Mouse (Mus musculus): ENCODE data around the gene Irgm1. TPM values are rescaled to one million over a fixed set of nuclear protein-coding genes. Genes with fewer than 3 reads are reported as not detected.
"Not testable (repeated sequence)": the region's sequence is repeated elsewhere in the genome, so short reads cannot be mapped to it uniquely, and the experiment has no call there.

The Irgm1 gene
- polyA plus RNA-seq, 1 experiment, result 0.78 TPM

DNA sequence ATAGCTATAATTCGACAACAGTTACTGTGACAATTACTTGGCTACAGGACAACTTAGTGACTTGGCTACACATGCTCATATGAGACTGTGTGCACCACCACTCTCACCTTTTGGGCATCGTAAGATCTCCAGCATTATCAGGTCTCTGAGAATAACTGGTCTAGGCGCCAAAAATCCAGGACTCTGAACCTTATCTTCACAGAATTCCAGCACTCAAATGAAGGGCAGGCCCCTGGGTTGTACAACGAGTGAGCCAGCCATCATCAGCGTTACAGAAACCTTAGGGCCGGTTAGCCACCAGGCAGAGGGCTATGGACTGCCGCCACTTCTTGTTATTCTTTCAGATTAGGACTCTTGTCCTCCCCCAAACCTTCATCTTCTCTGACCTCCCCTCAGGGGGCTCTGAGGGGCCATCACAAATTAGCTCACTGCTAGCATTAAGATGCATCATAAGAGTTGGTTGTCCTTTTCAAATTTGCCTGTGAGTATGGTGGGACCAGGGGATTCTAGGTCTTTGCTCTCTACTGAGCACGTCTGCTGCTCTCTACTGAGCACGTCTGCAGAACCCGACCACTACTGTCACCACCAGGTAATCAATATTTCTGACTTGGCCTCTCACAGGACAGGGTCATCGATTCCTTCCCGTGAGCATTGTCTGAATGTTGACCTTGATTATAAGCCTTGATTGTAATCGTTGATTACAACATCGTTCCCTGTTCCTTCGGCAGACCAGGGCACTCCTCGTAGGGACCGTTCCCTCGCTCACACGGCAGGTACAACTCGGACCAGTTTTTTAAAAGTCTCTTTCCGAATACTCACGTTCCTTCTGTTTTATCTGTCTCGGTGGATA lies 18.6 kb downstream of the Irgm1 start:
- Histone ChIP-seq H3K27me3 (ENCODE audit: control insufficient read depth, insufficient read depth, low read length) (no peaks in the 10 kb centered on the region), H3K4me3 (ENCODE audit: control insufficient read depth, low read depth, low read length) (peak overlapping the region; percentile 67), H3K27ac (ENCODE audit: control insufficient read depth, insufficient read depth, low read depth, low read length) (peak overlapping the region; percentile 5; the same call in 1 of the 2 replicates), H3K36me3 (ENCODE audit: control insufficient read depth, insufficient read depth, low read length) (no peaks in the 10 kb centered on the region), H3K4me1 (ENCODE audit: control insufficient read depth, insufficient read depth, low read length) (peaks cover 11% of the 10 kb centered on the region)
- no peak for TF ChIP-seq POLR2A (IDR thresholded peaks at IDR 0.05; ENCODE audit: control insufficient read depth, low read depth, low read length)

DNA sequence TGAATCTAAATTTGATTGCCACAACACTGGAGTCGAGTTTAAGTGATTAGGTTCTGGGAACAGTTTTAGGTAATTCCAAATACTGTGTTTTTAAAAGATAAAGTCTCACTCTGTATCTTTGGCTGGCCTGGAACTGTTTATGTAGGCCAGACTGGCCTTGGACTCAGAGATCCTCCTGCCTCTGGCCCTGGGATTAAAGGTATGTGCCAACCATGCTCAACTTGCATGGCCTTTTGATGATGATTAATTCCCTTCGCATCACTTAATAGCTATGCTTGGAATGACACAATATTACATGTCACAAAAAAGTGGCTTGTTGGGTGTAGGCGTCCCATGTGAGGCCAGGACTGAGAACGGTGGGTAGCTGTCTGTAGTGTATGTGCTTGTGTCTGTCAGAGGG lies 19.3 kb downstream of the Irgm1 start:
- Histone ChIP-seq H3K27ac (ENCODE audit: control insufficient read depth, insufficient read depth, low read depth, low read length) (no peak overlapping the region), H3K36me3 (ENCODE audit: control insufficient read depth, insufficient read depth, low read length) (no peaks in the 10 kb centered on the region), H3K4me3 (ENCODE audit: control insufficient read depth, low read depth, low read length) (no peak overlapping the region), H3K4me1 (ENCODE audit: control insufficient read depth, insufficient read depth, low read length) (peaks cover 8% of the 10 kb centered on the region), H3K27me3 (ENCODE audit: control insufficient read depth, insufficient read depth, low read length) (no peaks in the 10 kb centered on the region)
- no peak for TF ChIP-seq CTCF (IDR thresholded peaks at IDR 0.05; ENCODE audit: control insufficient read depth, insufficient read depth, insufficient replicate concordance, low read depth, low read length)

DNA sequence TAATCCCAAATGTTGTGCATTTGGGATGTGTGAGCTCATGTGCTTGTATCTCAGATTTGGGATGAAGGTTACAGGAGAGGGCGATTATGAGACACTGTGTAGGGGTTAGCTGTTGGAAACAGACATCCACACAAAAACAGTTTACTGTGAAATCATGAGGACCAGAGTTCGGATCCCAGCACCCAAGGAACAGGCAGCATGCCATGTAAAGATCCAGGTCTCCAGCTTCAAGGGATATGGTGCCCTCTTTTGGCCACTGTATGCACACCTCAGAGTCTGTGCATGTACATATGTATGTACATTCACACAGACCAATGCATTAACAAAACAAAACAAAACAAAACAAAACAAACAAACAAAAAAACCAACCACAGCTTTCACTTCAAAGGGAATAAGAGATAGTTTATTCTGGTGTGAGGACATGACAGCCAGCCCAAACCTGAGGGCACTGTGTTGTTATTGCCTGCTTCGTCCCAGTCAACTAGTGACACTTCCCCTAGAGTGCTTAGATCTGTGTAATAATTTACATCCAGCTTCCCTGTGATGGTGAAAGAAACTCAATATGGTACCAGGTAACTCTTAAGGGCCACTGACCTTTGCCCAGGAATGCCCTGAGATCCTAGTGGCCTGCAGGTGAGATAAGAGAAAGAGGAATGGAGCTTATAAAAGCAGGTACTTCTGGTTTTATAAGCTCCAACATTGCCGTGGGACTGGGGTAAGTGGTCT lies 20.1 kb downstream of the Irgm1 start:
- peaks cover 8% of the 10 kb centered on the region for H3K4me1 ChIP-seq (ENCODE audit: control insufficient read depth, insufficient read depth, low read length)
- no peaks in the 10 kb centered on the region for H3K36me3 ChIP-seq (ENCODE audit: control insufficient read depth, insufficient read depth, low read length)
- TF ChIP-seq POLR2A (IDR thresholded peaks at IDR 0.05; ENCODE audit: control insufficient read depth, low read depth, low read length) (no peak), CTCF (IDR thresholded peaks at IDR 0.05; ENCODE audit: control insufficient read depth, insufficient read depth, insufficient replicate concordance, low read depth, low read length) (no peak)
- H3K27me3 ChIP-seq (ENCODE audit: control insufficient read depth, insufficient read depth, low read length), result no peaks in the 10 kb centered on the region
- no peak overlapping the region for H3K4me3 ChIP-seq (ENCODE audit: control insufficient read depth, low read depth, low read length)
- no peak overlapping the region for H3K27ac ChIP-seq (ENCODE audit: control insufficient read depth, insufficient read depth, low read depth, low read length)

DNA sequence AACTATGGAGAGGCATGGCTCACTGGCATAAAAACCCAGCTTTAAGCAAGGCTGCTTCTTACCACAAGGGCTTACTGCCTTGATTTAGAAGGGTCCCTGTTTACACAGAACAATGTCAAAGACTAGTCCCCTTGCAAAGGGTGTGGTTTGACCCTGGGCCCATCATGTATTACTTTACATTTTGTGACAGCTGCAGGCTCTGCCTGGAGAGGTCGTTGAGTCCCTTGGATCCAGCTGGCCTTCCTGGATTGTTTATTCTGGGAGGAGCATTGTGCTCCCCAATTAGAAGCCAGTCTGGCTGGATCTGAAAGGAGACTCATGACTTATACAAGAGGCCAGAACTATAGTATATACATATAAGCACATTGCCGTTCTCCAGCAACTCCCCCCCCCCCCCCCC lies 21.2 kb downstream of the Irgm1 start:
- H3K27me3 ChIP-seq (ENCODE audit: control insufficient read depth, insufficient read depth, low read length), result no peaks in the 10 kb centered on the region
- TF ChIP-seq CTCF (IDR thresholded peaks at IDR 0.05; ENCODE audit: control insufficient read depth, insufficient read depth, insufficient replicate concordance, low read depth, low read length) (no peak), POLR2A (IDR thresholded peaks at IDR 0.05; ENCODE audit: control insufficient read depth, low read depth, low read length) (no peak)
- no peak overlapping the region for H3K27ac ChIP-seq (ENCODE audit: control insufficient read depth, insufficient read depth, low read depth, low read length)
- H3K36me3 ChIP-seq (ENCODE audit: control insufficient read depth, insufficient read depth, low read length), result no peaks in the 10 kb centered on the region
- no peak overlapping the region for H3K4me3 ChIP-seq (ENCODE audit: control insufficient read depth, low read depth, low read length)
- peaks cover 8% of the 10 kb centered on the region for H3K4me1 ChIP-seq (ENCODE audit: control insufficient read depth, insufficient read depth, low read length)

DNA sequence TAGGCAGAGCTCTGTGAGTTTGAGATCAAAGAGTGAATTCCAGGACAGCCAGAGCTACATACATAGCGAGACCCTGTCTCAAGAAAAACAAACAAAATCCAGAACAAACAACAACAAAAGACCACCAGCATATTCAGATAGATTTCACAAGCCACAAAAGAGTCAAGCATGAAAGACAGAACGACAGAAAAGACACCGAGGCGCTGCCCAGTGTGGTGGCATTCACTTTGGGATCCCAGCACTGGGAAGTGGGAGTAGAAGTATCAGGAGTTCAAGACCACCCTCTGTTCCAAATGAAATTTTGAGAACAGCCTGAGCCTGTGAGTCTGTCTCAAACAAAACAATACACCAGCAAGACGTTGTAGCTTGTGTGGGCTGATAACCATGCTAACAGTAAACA lies 24.6 kb downstream of the Irgm1 start:
- Histone ChIP-seq H3K27me3 (ENCODE audit: control insufficient read depth, insufficient read depth, low read length) (no peaks in the 10 kb centered on the region), H3K27ac (ENCODE audit: control insufficient read depth, insufficient read depth, low read depth, low read length) (no peak overlapping the region), H3K4me1 (ENCODE audit: control insufficient read depth, insufficient read depth, low read length) (peaks cover 2% of the 10 kb centered on the region; the same call in 1 of the 2 replicates), H3K36me3 (ENCODE audit: control insufficient read depth, insufficient read depth, low read length) (no peaks in the 10 kb centered on the region), H3K4me3 (ENCODE audit: control insufficient read depth, low read depth, low read length) (no peak overlapping the region)
- TF ChIP-seq CTCF (IDR thresholded peaks at IDR 0.05; ENCODE audit: control insufficient read depth, insufficient read depth, insufficient replicate concordance, low read depth, low read length), result no peak
- TF ChIP-seq POLR2A (IDR thresholded peaks at IDR 0.05; ENCODE audit: control insufficient read depth, low read depth, low read length), result no peak

DNA sequence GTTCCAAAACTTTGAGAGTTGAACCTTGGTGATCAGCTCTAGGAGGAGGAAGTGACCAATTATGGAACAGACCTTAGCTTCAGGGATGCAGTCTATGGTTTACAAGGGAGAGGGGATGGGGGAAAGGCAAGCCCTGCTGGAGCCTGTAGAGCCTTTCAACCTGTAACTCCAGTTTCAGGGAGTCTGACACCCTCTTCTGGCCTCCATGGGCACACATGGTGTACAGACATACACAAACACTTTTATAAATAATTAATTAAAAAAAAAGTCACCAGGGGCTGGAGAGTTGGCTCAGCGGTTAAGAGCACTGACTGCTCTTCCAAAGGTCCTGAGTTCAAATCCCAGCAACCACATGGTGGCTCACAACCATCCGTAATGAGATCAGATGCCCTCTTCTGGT lies 25.1 kb downstream of the Irgm1 start:
- H3K4me3 ChIP-seq (ENCODE audit: control insufficient read depth, low read depth, low read length); H3K4me1 ChIP-seq (ENCODE audit: control insufficient read depth, insufficient read depth, low read length); H3K27me3 ChIP-seq (ENCODE audit: control insufficient read depth, insufficient read depth, low read length); H3K36me3 ChIP-seq (ENCODE audit: control insufficient read depth, insufficient read depth, low read length); H3K27ac ChIP-seq (ENCODE audit: control insufficient read depth, insufficient read depth, low read depth, low read length): not testable (repeated sequence)

DNA sequence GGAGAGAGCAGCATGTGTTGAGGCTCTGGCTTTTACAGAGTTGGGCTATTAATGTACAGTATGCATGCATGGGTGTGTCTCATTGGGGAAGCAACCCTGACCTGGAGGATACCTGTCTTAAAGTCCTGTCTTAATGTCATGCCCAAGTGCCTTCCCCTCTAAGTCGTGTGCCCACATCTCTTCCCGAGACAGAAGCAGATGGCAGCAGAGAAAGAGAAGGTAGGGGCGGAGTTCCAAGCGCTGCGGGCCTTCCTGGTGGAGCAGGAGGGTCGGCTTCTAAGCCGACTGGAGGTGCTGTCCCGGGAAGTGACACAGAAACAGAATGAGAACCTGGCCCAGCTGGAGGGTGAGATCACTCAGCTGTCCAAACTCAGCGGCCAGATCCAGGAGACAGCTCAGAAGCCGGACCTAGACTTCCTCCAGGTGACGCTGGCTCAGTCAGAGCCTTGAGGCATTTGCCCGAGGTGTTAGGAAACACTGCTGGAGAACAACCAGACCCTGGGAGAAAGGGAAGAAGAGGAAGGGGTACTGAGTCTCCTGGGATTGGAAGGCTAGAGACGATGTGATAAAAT lies 26.2 kb downstream of the Irgm1 start:
- H3K4me1 ChIP-seq (ENCODE audit: control insufficient read depth, insufficient read depth, low read length), result peaks cover 2% of the 10 kb centered on the region; the same call in 1 of the 2 replicates
- no peak overlapping the region for H3K27ac ChIP-seq (ENCODE audit: control insufficient read depth, insufficient read depth, low read depth, low read length)
- H3K36me3 ChIP-seq (ENCODE audit: control insufficient read depth, insufficient read depth, low read length), result no peaks in the 10 kb centered on the region
- H3K27me3 ChIP-seq (ENCODE audit: control insufficient read depth, insufficient read depth, low read length), result no peaks in the 10 kb centered on the region
- no peak for TF ChIP-seq CTCF (IDR thresholded peaks at IDR 0.05; ENCODE audit: control insufficient read depth, insufficient read depth, insufficient replicate concordance, low read depth, low read length)
- no peak for TF ChIP-seq POLR2A (IDR thresholded peaks at IDR 0.05; ENCODE audit: control insufficient read depth, low read depth, low read length)
- H3K4me3 ChIP-seq (ENCODE audit: control insufficient read depth, low read depth, low read length), result no peak overlapping the region
